Mouse (Mus musculus) kidney, adult 8-10 months (tissue): ENCODE data around the gene Proser3.

Source experiments
- DNase-seq, 2 experiments: peaks; one replicate each; pipeline ENCODE4 v3.0.0; 2022

Gene Proser3

DNA sequence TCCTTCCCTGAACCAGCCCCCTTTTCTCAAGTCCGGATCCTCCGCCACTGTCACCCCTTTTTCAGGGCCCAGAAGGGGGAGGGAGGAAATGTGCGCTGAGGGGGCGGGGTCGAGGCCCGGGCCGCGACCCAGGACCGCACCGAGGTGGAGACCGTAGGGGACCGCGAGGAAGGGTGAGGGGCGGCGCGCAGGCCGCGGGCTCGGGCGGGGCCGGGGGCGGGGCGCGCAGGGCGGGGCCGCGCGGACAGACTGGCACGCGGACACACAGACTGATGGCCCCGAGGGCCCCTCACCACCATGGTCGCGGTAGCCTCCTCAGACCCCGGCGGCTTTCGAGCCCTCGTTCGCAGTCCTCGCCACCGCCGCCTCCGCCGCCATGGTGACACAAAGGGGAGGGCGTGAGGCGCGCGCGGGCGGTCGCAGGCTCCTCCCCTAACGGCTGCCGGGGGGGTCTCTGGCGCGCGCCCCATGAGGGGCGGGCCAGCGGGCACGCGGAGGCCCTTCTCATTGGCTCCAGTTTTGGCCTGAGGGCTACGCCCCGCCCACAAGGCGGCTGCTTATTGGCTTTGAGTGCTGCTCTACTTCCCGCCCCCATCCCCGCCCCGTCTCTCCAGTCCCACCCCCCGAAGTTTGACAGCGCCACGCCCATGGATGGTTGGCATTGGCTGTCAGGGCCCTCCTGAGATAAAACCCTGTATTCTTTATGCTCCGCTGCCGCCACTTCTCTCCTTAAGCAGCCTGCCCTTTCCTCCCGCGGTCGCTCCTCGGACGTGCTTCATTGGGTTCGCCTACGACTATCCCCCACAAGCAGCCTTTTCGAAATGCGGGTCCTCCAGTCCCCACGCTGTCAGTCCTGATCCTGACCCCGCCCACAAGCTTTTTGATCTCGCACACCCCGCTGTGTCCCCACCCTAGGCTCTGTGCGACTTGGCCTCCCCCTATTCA, 17.2 kb downstream of the Proser3 start, which contains the start of gene Arhgap33:
Gene Arhgap33, minus strand, starts transcription at position 428 of the 945 bp plus-strand sequence.
- peak; percentile 94 to 96 for DNase-seq

DNA sequence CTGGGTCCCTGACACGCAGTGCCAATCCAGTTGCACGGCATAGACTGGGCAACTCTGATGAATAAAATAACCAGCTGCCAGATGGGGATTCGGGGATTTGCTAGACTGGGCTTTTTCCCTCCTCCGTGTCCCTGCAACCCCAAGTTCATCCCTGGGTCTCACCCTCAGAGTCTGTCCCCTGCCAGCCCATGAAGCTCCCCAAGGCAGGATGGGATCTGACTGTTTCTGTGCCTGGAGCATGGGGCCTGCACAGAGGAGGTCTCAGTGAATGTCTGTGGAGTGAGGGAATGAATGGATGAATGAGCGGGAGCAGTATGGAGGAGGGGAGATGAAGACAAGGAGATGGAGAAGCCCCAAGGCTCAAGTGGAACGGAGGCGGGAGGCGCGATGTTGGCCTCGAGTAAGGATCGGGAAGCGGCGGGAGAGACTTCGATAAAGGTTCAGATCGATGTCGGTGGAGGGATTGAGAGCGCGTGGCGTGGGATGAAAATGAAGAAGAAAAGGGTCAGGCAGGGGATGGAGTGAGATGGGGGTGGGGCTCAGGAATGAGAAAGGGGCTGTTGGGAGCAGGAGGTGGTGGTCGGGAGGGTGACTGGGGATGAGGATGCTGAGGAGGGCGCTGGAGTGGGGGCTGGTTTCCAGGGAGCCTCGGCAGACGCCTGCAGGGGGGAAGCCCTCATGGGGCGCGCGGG, 18.0 kb downstream of the Proser3 start:
- DNase-seq: no peak

DNA sequence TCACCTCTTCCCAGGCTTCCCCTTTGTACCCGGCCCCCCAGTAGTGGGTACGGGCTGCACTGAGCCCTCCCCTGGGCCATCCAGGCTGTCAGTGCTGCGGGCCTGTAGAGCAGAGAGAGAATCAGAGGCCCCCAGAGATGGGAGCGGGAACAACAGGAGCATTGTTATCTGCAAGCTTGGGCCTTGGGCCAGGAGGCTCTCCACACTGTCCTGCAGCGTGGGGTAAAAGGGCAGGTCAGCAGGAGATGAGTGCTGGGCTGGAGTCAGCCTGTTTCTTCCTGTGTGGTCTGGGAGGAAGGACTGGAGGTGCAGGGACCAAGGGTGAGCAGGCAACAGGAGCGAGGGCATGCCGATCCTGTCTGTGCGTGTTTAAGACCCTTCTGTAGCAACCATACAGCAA, 19.2 kb downstream of the Proser3 start:
- peak; percentile 67 to 68 for DNase-seq

DNA sequence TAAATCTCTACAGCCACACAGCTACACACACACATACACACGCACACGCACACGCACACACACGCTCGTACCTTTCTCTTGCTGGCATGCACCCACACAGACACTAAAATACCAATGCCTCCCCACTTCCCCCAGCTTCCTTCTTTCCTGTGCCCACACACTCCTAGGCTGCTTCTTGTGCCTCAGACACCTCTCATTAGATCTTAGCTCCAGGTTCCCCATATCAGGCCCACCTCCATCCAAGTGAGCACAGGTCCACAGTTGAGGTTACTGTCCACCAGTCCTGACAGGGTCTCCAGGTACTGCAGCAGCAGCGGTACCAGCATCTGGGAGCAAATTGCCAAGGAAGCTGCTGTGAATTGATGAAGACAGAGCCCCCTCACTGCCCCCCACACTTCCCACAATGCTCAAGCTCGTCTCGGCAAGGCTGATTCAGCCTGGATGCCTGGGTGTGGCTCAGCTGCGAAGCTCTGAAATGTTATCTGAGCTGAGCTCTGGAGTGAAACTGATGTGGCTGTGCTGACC, 20.7 kb downstream of the Proser3 start:
- no peak for DNase-seq

DNA sequence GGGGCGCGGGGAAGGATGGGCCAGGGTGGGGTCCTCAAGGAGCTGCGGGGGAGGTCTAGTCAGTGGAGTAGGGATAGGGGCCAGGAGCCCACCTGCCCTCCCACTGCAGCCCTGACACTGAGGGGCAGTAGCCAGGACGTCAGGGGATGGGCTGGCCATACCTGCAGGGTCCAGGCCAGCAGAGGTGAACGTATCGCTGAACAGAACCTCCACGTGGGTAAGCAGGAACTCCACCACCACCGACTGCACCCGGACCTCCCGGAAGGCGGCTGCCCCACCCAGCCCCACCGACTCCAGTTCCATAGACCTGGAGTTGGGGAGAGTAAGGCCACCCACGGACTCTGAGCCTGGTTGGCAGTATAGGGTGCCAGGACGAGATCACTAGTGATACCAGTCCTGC, 25.1 kb downstream of the Proser3 start:
- DNase-seq: no peak

DNA sequence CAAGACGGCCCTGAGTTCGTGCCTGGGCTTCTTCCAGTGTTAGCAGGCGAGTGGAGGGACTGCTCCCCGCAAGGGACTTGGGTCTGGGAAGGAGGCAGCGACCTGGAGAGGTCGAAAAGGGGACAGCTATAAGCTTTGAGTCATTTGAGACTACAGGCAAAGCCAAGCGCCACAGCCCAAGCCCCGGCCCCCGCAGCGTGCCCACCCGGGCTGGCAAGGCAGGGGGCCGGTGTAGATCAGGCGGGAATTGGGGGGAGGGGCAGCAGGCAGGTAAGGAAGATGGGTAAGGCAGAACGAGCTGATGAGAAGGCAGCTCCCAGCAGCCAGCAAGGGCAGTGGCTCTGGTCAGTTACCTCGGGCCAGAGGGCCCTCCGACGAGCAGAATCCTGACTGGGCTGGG, 25.7 kb downstream of the Proser3 start:
- no peak for DNase-seq

DNA sequence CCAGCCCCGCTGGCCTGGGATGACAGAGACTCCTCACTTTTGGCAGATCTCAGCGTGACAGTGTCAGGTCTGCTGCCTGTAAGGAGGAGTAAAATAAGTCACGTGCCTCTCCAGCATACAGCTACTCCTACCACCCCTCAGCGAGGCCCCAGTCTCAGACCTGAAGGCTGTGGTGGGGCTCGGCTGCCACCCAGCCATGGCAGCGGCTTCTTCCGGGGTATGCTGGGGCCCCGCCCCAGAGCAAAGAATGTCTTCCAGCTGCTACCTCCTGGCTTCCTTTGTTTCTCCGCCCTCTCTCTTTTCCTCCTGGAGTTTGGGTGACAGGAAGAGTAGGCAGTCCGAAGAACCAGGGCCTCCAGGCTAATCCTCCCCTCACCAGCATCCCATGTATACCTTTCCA, 26.1 kb downstream of the Proser3 start:
- DNase-seq: no peak

DNA sequence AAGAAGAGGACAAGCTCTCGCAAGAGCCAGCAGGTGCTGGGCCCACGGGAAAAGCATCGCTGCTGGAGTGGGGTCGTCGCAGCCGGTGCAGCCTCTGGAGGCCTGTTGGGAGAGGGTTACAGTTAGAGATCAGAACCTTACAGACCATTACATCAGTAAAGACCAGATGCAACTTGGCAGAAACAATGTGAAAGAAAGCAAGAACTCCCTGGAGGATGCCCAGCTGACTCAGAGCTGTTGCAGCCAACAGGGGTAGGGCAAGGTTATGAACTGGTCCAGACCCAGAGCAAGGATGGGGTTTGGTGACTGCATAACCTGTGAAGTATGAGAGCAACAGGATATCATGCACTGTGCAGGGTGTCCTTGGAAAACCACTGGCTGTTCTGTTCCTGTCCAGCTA, 27.6 kb downstream of the Proser3 start:
- DNase-seq: no peak

DNA sequence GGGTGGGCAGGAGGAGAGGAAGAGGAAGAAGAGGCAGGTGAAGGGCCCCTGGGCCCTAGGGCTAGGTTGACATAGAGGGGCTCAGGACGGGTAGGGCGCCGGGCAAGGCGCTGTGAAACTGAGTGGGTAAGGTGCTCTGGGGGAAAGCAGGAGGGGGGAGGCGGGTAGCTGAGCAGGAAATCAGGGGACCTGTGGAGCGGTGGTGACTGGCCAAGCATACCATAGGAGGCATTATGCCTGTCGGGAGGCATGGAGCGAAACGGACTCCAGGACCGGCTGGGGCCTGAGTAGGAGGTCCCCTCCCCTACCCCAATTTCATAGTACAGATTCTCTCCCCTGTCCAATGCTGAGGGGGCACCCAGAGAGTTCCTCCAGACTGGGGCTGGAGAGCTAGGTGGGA, 29.2 kb downstream of the Proser3 start:
- no peak for DNase-seq

DNA sequence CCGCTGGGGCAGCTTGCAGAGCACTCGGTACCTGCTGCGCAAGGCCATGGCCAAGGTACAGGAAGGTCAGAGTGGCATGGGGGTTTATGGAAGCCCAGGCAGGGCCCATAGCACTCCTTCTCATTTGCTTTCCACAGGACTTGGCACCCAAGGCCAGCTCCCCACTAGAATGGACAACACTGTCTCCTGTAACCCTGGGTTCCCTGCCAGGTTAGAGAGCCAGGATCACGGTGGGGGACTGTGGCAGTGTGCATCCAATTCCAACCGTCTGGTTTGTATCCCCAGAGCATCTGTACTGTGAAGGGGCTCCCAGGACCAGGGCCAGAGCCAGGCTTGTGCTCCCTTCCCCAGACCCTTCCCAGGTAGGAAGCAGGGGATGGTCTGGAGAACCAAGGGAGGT, 31.2 kb downstream of the Proser3 start:
- no peak for DNase-seq

DNA sequence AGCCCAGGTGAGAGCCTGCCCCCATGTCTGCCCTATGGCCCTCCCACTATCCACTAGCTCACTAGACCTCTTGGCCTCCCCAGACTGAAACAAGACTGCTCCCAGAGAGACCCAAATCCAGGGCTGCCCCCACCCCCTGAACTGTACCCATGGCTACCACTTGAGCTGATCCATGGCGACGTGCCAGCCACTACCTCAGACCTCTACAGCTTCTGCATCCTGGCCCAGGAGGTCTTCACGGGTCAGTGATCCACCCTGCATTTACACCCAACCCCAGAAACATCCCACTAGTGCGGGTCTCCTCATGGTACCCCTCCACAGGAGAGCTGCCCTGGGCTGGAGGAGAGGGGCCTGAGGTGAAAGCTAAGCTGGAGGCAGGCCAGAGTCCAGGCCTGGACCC, 31.7 kb downstream of the Proser3 start:
- DNase-seq: peak in 1 of 2 experiments; percentile 18

DNA sequence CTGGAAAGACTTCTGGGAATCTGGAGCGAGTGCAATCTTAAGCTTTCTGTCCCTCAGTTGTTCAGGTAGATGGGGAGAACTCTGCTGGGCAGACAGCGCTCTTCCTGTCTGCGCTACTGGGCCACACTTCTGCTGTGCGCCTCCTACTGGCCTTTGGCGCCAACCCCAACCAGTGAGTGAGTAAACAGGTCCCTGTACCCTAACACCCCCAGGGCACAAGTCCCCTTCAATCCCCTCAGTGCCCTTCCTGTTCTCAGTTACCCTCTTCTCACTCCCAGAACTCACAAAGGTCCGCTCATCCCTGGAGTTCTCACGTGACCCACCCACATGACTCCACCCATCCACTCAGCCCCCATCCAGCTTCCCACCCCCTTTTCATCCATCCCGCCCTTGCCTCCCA, 33.8 kb downstream of the Proser3 start:
- DNase-seq: no peak

DNA sequence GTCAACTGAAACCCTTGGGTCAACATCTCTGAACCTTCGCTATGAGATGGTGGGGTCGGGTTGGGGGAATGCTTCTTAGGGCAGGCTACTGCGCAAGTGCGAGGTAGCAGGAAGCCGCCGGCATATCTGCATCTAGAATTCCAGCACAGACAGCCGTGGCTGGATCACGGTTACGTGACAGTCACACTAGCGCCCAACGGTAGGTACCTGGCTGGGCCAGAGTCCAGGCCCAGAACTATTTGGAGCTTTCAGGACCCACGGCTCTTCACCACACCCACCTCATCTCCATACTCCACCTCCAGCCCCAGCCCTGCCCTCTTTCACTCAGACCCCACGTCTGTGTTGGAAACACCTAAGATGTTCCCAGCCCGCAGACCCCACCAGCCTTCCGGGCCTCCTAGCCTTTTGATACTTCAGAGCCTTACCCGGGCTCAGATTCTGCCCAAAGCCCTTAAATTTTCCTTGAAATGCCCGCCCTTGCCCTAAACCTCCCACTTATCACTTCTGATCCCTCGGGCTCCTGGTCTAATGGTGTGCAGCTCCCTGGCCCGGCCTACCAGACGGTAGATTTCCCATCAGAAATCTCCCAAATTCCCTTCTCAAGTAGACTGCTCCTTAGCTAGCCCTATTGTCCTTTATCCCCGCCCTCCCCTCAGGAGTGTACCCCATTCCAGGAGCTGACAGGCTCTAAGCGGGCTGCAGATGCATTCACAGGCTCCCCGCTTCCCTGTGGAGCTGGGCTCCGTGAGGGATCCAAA, 36.9 kb downstream of the Proser3 start:
- DNase-seq: peak in 1 of 2 experiments; percentile 18

DNA sequence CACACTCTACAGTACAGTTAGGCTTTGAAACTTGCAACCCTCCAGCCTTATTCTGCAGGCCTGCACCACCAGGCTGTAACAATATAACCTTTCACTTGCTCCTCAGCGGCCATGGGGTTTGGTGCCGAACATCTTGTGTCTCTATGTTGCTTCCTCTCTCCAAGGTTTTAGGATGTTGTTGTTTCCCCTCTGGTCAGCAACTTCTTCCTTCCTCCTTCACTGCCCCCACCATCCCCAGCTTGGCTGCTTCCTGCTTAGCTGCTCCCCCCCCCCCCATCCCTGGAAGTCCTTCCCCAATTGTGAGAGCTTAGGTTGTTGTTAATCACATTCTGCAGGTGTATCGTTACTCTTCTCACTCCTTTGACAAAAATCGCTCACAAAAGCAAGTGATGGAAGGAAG, 44.0 kb downstream of the Proser3 start:
- no peak for DNase-seq

DNA sequence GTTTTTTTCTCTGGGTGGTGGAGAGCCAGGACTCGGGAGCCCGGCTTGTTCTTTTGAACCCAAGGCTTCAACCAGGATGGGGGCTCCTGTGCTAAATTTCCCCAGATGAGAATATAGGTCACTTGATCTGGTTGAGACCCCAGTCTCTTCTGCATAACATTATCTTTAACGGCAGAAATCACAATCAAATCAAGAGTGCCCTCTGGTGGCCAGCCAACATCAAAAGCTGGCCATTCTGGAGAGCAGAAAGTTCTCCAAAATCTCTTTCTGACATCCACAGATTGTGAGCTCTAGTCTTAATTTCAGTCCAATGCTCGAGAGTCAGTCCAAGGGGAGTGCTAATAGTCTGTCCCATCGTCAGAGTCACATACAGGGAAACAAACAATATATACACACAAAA, 50.9 kb downstream of the Proser3 start:
- DNase-seq: peak in 1 of 2 experiments; percentile 20

DNA sequence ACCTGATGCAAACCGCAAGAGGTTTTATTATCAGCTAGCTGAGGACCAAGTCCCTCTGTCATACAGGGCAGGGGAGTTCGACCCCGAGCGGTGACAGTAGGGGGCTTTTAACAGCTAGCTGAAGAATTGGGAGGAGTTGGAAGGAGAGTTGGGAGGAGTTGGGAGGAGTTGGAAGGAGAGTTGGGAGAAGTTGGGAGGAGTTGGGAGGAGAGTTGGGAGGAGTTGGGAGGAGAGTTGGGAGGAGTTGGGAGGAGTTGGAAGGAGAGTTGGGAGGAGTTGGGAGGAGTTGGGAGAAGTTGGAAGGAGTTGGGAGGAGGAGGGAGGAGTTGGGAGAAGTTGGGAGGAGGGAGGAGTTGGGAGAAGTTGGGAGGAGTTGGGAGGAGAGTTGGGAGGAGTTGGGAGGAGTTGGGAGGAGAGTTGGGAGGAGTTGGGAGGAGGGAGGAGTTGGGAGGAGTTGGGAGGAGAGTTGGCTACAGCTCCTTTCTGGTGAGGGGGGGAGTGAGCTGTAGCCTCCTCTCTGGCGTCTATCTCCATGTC, 56.5 kb downstream of the Proser3 start:
- peak; percentile 38 to 52 for DNase-seq

DNA sequence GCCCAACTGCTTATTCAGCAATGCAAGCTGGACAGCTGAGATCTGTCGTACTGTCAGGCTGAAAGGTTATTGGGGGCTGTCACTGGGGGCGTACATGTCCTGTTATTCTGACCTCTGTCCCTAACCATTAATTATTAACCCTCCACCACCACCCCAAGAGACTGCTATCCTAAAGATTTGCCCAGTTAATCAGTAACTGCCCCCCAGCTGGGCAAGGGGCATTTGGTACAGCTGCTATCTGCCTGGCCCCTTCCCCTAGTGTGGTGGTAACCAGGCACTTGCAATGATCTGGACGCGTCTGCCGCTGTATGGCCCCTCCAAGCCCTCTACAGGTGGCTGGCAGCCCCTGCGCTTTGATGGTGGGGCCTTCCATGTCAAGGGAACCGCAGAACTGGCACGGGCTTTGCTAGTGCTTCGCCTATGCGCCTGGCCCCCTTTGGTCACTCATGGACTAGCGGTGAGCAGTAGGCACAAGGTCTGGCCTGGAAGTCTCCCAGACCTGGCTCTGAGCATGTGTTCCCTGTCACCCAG, 58.6 kb downstream of the Proser3 start, which contains the start of gene Prodh2:
Gene Prodh2, plus strand, starts transcription at position 222 of the 531 bp plus-strand sequence.
- DNase-seq: peak; percentile 70 to 85

DNA sequence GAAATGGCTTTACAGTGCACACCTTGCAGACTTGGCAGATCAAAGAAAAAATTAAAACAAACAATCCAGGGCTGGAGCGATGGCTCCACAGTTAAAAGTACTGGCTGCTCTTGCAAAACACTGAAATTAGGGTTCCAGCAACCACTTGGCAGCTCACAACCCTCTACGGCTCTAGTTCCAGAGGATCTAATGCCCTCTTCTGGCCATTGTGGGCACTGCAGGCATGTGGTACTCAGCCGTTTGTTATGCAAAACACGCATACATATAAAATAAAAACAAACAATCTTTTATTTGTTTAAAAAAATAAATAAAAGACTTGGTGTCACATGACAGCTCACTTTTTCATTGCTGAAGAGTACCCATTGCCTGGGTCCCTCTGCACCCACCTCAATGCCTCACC, 59.3 kb downstream of the Proser3 start:
- DNase-seq: peak; percentile 71 to 90

DNA sequence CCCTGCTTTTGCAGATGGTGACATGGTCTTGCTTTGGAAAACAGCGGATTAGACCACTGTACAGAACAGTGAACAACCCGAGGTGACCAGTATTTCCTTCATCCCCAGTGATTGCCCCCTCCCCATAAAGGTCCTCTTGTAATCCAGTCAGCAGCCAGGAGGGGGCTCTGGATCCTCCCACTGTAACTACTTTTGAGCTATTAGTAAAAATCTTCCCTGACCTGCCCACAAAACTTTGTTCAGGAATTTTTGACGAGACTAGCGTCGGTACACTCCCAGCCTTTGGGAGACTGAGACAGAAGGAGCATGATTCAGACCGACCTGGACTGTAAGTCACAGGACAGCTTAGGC, 61.2 kb downstream of the Proser3 start:
- no peak for DNase-seq

DNA sequence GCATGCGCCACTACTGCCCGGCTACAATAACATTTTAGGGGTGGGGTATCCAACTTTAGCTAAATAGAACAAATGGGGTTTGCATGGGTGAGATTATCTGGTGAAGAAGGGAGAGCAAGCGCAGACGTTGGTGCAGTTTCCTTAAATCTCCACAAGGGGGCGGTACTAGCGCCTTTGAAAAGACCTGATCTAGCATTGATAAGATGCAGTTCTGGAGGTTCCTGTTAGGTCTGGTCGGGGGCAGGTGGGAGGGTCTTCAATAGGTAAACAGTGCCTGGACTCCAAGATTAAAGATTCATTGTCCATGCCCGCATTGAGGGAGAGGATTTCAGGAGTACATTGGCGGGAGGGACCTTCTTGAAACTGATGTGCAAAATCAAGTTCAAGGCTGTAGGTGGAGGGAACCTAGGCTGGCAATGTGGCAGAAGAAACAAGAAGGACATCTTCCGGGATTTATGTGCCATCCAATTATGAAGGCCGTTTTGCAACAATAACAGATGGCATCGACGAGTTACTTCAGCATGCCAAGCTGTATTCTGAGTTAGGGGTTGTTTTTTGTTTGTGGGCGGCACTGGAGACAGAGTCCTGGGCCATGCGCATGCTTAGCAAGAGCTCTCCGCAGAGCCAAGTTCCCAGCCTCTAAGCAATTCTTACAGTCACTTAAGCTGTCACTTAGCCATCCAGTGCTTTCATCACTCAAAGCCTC, 61.7 kb downstream of the Proser3 start:
- peak in 1 of 2 experiments; percentile 37 for DNase-seq
